Mouse (Mus musculus) brain, embryonic 14.5 days (tissue): ENCODE data around the gene Ccdc54.

Experiments
- CTCF ChIP-seq: fragments of 200-500 bp; IDR thresholded peaks from 2 replicates; pipeline ENCODE4 v1.5.1; 2012; ENCODE audit warnings: inconsistent platforms, mild to moderate bottlenecking, moderate library complexity, borderline replicate concordance; ENCODE audit not compliant: insufficient read depth, insufficient read length; ENCODE audit errors: extremely low read depth
- POLR2A ChIP-seq: fragments of 200-500 bp; IDR thresholded peaks from 2 replicates; pipeline ENCODE4 v1.6.1; 2012; ENCODE audit warnings: mild to moderate bottlenecking, inconsistent platforms, borderline replicate concordance; ENCODE audit not compliant: poor library complexity, insufficient read depth, insufficient read length, severe bottlenecking; ENCODE audit errors: extremely low read depth

- TF ChIP-seq CTCF (no peak), POLR2A (no peak)
Observed at GRCm38 (mm10) chr16:50607776-50608562, 17.0 kb upstream of the Ccdc54 start.
